Mouse (Mus musculus) limb, embryonic 12.5 days (tissue): Measurements from ENCODE around the gene Efnb2. TPM values are rescaled to one million over a fixed set of nuclear protein-coding genes. Genes with fewer than 3 reads are reported as not detected.
A peak's percentile ranks its signal among the peaks of the same experiment; 100 is the strongest.

Source experiments
- ATAC-seq: fragments of 200-750 bp; cut with Nextera tagmentation; 2 replicates; pipeline ENCODE4 v1.8.0; 2017; ENCODE audit warnings: low read depth, moderate TSS enrichment; ENCODE audit not compliant: insufficient number of reproducible peaks, insufficient read depth, low FRiP score, low TSS enrichment
- H3K27ac ChIP-seq: fragments of 300-500 bp; sonication (generic); 2 replicates; pipeline ENCODE4 v1.5.1; 2016; ENCODE audit warnings: mild to moderate bottlenecking, moderate library complexity
- H3K27me3 ChIP-seq: fragments of 300-500 bp; sonication (generic); 2 replicates; pipeline ENCODE4 v1.6.1; 2016; ENCODE audit warnings: mild to moderate bottlenecking, moderate library complexity
- H3K36me3 ChIP-seq: fragments of 300-500 bp; sonication (generic); 2 replicates; pipeline ENCODE4 v1.6.1; 2016; ENCODE audit warnings: mild to moderate bottlenecking, moderate library complexity
- H3K4me1 ChIP-seq: fragments of 300-500 bp; sonication (generic); replicated peaks from 2 replicates; pipeline ENCODE4 v1.6.1; 2016
- H3K4me2 ChIP-seq: fragments of 300-500 bp; sonication (generic); 2 replicates; pipeline ENCODE4 v1.6.1; 2016; ENCODE audit warnings: mild to moderate bottlenecking, moderate library complexity
- H3K4me3 ChIP-seq: fragments of 300-500 bp; sonication (generic); replicated peaks from 2 replicates; pipeline ENCODE4 v1.5.1; 2016; ENCODE audit warnings: mild to moderate bottlenecking
- H3K9ac ChIP-seq: fragments of 300-500 bp; sonication (generic); replicated peaks from 2 replicates; pipeline ENCODE4 v1.6.1; 2016; ENCODE audit warnings: mild to moderate bottlenecking, moderate library complexity
- H3K9me3 ChIP-seq: fragments of 300-500 bp; sonication (generic); 2 replicates; pipeline ENCODE4 v1.6.1; 2016; ENCODE audit warnings: mild to moderate bottlenecking, moderate library complexity
- WGBS: fragments of 180-500 bp; shearing (Covaris S2); methylation state at CpG from one replicate; pipeline ENCODE4 v1.1.7; 2016; 5-methylcytosine and 5-hydroxymethylcytosine counted together
- polyA plus RNA-seq: library from polyadenylated mRNA; unstranded; fragments of >200 nt; fragmentation: Nextera tagmentation; extraction: Ambion mirVana; gene quantifications from 2 replicates; pipeline ENCODE4 v1.2.1, GENCODE M21; 2016

Gene Efnb2
- 32.4 and 38.1 TPM in 2 replicates for polyA plus RNA-seq

GRCm38 (mm10) chr8:8661103-8661758 is at the start of gene Efnb2:
Gene Efnb2 (minus strand): TSS chr8:8661242.
- H3K4me2 ChIP-seq: peak within 1 kb of the TSS; percentile 88
- WGBS: under 1% methylated on average over 68 of the region's 70 CpGs
- H3K27ac ChIP-seq: peak within 1 kb of the TSS; percentile 88
- peaks cover 13% of the 10 kb centered on the region; the same call in 1 of the 2 replicates for H3K36me3 ChIP-seq
- ATAC-seq: peak; percentile 85
- peak within 1 kb of the TSS; percentile 95 for H3K9ac ChIP-seq
- 0 out of 2 replicates have a peak, but pooled peaks cover 3% of the 10 kb centered on the region for H3K27me3 ChIP-seq
- peaks cover 20% of the 10 kb centered on the region for H3K4me1 ChIP-seq
- peak within 1 kb of the TSS; percentile 95 for H3K4me3 ChIP-seq
- H3K9me3 ChIP-seq: no peaks in the 10 kb centered on the region

- no peak for ATAC-seq
These were observed 43.8 kb upstream of the Efnb2 start for GRCm38 (mm10) chr8:8704813-8705212.

GRCm38 (mm10) chr8:8703668-8704067 is 42.6 kb upstream of the Efnb2 start:
- ATAC-seq: no peak
- 80% methylated on average over 2 of the region's 2 CpGs for WGBS
- no peak overlapping the region for H3K27ac ChIP-seq
- H3K9ac ChIP-seq: no peak overlapping the region
- H3K27me3 ChIP-seq: no peaks in the 10 kb centered on the region
- H3K4me2 ChIP-seq: no peak overlapping the region
- no peaks in the 10 kb centered on the region for H3K36me3 ChIP-seq
- H3K9me3 ChIP-seq: 0 out of 2 replicates have a peak, but pooled peaks cover 4% of the 10 kb centered on the region
- no peak overlapping the region for H3K4me3 ChIP-seq
- H3K4me1 ChIP-seq: no peaks in the 10 kb centered on the region

More at GRCm38 (mm10) chr8:8704813-8705212, 43.8 kb upstream of the Efnb2 start:
- Histone ChIP-seq H3K36me3 (no peaks in the 10 kb centered on the region), H3K27me3 (no peaks in the 10 kb centered on the region), H3K9ac (no peak overlapping the region), H3K9me3 (0 out of 2 replicates have a peak, but pooled peaks cover 4% of the 10 kb centered on the region), H3K4me3 (no peak overlapping the region), H3K4me1 (no peaks in the 10 kb centered on the region), H3K27ac (no peak overlapping the region), H3K4me2 (no peak overlapping the region)
- WGBS: 76% methylated on average over 9 of the region's 9 CpGs

GRCm38 (mm10) chr8:8700821-8701220 is 39.8 kb upstream of the Efnb2 start:
- no peak overlapping the region for H3K4me2 ChIP-seq
- no peak for ATAC-seq
- no peak overlapping the region for H3K4me3 ChIP-seq
- no peak overlapping the region for H3K9ac ChIP-seq
- H3K4me1 ChIP-seq: no peaks in the 10 kb centered on the region
- H3K27me3 ChIP-seq: no peaks in the 10 kb centered on the region
- no peaks in the 10 kb centered on the region for H3K36me3 ChIP-seq
- 90% methylated on average over 10 of the region's 10 CpGs for whole genome bisulfite sequencing
- no peak overlapping the region for H3K27ac ChIP-seq
- 0 out of 2 replicates have a peak, but pooled peaks cover 4% of the 10 kb centered on the region for H3K9me3 ChIP-seq

- no peak for ATAC-seq
- Histone ChIP-seq H3K9ac (no peak overlapping the region), H3K4me1 (no peaks in the 10 kb centered on the region), H3K27ac (no peak overlapping the region), H3K4me3 (no peak overlapping the region), H3K27me3 (no peaks in the 10 kb centered on the region), H3K4me2 (no peak overlapping the region), H3K36me3 (no peaks in the 10 kb centered on the region), H3K9me3 (0 out of 2 replicates have a peak, but pooled peaks cover 4% of the 10 kb centered on the region)
- WGBS: 73% methylated on average over 4 of the region's 4 CpGs
These were observed 39.2 kb upstream of the Efnb2 start for GRCm38 (mm10) chr8:8700229-8700628.

- peak within 1 kb of the TSS; percentile 97 for H3K27ac ChIP-seq
- H3K36me3 ChIP-seq: peaks cover 4% of the 10 kb centered on the region; the same call in 1 of the 2 replicates
- H3K9ac ChIP-seq: peak within 1 kb of the TSS; percentile 98
- WGBS: 0% methylated on average over 80 of the region's 81 CpGs
- peaks cover 37% of the 10 kb centered on the region for H3K4me1 ChIP-seq
- H3K27me3 ChIP-seq: no peaks in the 10 kb centered on the region
- peak within 1 kb of the TSS; percentile 65 for H3K4me2 ChIP-seq
- H3K9me3 ChIP-seq: no peaks in the 10 kb centered on the region
- ATAC-seq: peak; percentile 93
- H3K4me3 ChIP-seq: peak within 1 kb of the TSS; percentile 86
These were observed 29.4 kb upstream of the Efnb2 start, which contains the start of gene Arglu1 for GRCm38 (mm10) chr8:8690146-8691092. Gene Arglu1 (minus strand): TSS chr8:8690521.

GRCm38 (mm10) chr8:8689454-8690145 is 28.6 kb upstream of the Efnb2 start:
- H3K36me3 ChIP-seq: peaks cover 4% of the 10 kb centered on the region; the same call in 1 of the 2 replicates
- peak overlapping the region; percentile 98 for H3K9ac ChIP-seq
- H3K9me3 ChIP-seq: no peaks in the 10 kb centered on the region
- H3K27me3 ChIP-seq: no peaks in the 10 kb centered on the region
- peak; percentile 57; the same call in 1 of the 2 replicates for ATAC-seq
- peak overlapping the region; percentile 65 for H3K4me2 ChIP-seq
- WGBS: under 1% methylated on average over 68 of the region's 68 CpGs
- peaks cover 40% of the 10 kb centered on the region for H3K4me1 ChIP-seq
- H3K27ac ChIP-seq: peak overlapping the region; percentile 97
- H3K4me3 ChIP-seq: peak overlapping the region; percentile 86

GRCm38 (mm10) chr8:8688823-8689453 is 27.9 kb upstream of the Efnb2 start:
- Histone ChIP-seq H3K4me1 (peaks cover 40% of the 10 kb centered on the region), H3K36me3 (peaks cover 4% of the 10 kb centered on the region; the same call in 1 of the 2 replicates), H3K9ac (peak overlapping the region; percentile 98), H3K4me3 (peak overlapping the region; percentile 86), H3K9me3 (no peaks in the 10 kb centered on the region), H3K4me2 (peak overlapping the region; percentile 65), H3K27me3 (no peaks in the 10 kb centered on the region), H3K27ac (peak overlapping the region; percentile 97; the same call in 1 of the 2 replicates)
- 0 out of 2 replicates have a peak, but pooled peaks have one; percentile 10 for ATAC-seq
- 15% methylated on average over 9 of the region's 9 CpGs for WGBS

GRCm38 (mm10) chr8:8685517-8685916 is 24.5 kb upstream of the Efnb2 start:
- no peak overlapping the region for H3K4me3 ChIP-seq
- ATAC-seq: no peak
- no peak overlapping the region for H3K27ac ChIP-seq
- H3K4me1 ChIP-seq: peaks cover 40% of the 10 kb centered on the region
- H3K9ac ChIP-seq: no peak overlapping the region
- no peaks in the 10 kb centered on the region for H3K9me3 ChIP-seq
- peaks cover 31% of the 10 kb centered on the region for H3K36me3 ChIP-seq
- H3K27me3 ChIP-seq: no peaks in the 10 kb centered on the region
- H3K4me2 ChIP-seq: no peak overlapping the region
- WGBS: 79% methylated on average over 2 of the region's 2 CpGs

GRCm38 (mm10) chr8:8682697-8683096 is 21.7 kb upstream of the Efnb2 start:
- ATAC-seq: no peak
- H3K4me1 ChIP-seq: peaks cover 25% of the 10 kb centered on the region
- H3K4me2 ChIP-seq: no peak overlapping the region
- no peak overlapping the region for H3K9ac ChIP-seq
- peaks cover 55% of the 10 kb centered on the region for H3K36me3 ChIP-seq
- no peak overlapping the region for H3K4me3 ChIP-seq
- H3K9me3 ChIP-seq: no peaks in the 10 kb centered on the region
- no peaks in the 10 kb centered on the region for H3K27me3 ChIP-seq
- H3K27ac ChIP-seq: no peak overlapping the region
- 68% methylated on average over 3 of the region's 3 CpGs for WGBS
